Mouse (Mus musculus) liver, adult 2 months (tissue): ENCODE measurements around the gene Armc2.

Experiments used
- CTCF ChIP-seq: fragments of 200-500 bp; IDR thresholded peaks from 2 replicates; pipeline ENCODE4 v1.5.1; 2011; ENCODE audit warnings: low read depth, low read length, control low read depth
- POLR2A ChIP-seq: fragments of 200-500 bp; IDR thresholded peaks from 2 replicates; pipeline ENCODE4 v1.6.1; 2011; ENCODE audit warnings: low read length, control low read depth; ENCODE audit not compliant: insufficient read depth; ENCODE audit errors: extremely low read depth

DNA sequence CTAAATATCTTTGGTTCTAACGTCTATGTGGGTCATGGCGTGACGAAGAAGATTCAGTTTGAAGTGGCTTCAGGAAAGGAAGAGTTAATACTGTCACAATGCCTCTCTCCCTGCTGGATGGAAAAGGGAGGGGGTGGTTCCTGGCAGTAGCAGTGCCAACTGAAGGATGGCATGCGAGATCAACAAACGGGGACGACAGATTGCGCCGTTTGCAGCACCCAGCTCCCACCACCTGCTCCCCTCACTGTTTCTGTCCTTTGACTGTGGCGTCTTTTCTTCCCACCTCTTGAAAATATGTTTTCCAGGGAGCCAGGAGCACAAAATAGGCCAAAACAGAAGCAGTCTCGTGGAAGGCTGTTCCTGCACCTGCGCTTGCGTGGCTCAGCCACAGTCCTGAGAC is 86.3 kb downstream of the Armc2 start:
- TF ChIP-seq POLR2A, result no peak
- no peak for TF ChIP-seq CTCF
